Mouse (Mus musculus) lung, adult 2 months (tissue): Measurements from ENCODE around the gene Mul1.
"Not testable (repeated sequence)": the region's sequence is repeated elsewhere in the genome, so short reads cannot be mapped to it uniquely, and the experiment has no call there.

Experiments
- CTCF ChIP-seq: fragments of 200-500 bp; IDR thresholded peaks from 2 replicates; pipeline ENCODE4 v1.5.1; 2011; ENCODE audit warnings: mild to moderate bottlenecking, low read length, control low read depth; ENCODE audit not compliant: insufficient read depth
- POLR2A ChIP-seq: fragments of 200-500 bp; IDR thresholded peaks from 2 replicates; pipeline ENCODE4 v1.6.1; 2011; ENCODE audit warnings: low read depth, mild to moderate bottlenecking, control low read depth, low read length, borderline replicate concordance; ENCODE audit errors: extremely low read depth

- not testable (repeated sequence) for TF ChIP-seq CTCF, POLR2A
Observed at GRCm38 (mm10) chr4:138425604-138426003, 8.9 kb upstream of the Mul1 start.
